Mouse (Mus musculus): ENCODE data around the gene Slc16a5.

DNA sequence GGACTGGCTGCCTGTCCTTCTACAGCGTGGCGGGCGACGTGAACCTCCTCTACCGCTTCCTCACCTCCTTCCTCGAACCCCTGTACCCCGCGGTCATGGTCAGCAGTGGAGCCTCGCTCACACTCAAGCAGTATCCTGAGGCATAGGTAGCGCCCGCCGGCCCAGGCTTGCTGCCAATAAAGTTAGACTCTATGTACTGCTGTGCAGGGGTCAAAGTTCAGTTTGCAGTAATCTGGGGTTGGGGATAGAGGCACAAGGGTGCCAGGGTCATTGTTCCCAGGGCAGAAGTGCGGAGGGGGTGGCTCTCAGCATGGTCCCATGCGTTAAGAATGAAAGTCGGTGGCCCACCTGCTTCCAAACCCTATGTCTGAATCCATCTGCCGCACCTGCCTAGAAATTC is 14.2 kb upstream of the Slc16a5 start:
- TF ChIP-seq EP300 (IDR thresholded peaks at IDR 0.05; ENCODE audit: insufficient read depth, low read depth, low read length) (no peak), CTCF (IDR thresholded peaks at IDR 0.05) (no peak), POLR2A (IDR thresholded peaks at IDR 0.05; ENCODE audit: insufficient read depth, low read depth, low read length) (no peak)
